Mouse (Mus musculus): Measurements from ENCODE around the gene Adam17. TPM values are rescaled to one million over a fixed set of nuclear protein-coding genes. Genes with fewer than 3 reads are reported as not detected.

The Adam17 gene
- polyA plus RNA-seq (2012) = 11.9 and 17.0 TPM in 2 replicates

GRCm38 (mm10) chr12:21373100-21373819, at the start of gene Adam17:
TSS of gene Adam17 (minus strand) at chr12:21373632.

DNA sequence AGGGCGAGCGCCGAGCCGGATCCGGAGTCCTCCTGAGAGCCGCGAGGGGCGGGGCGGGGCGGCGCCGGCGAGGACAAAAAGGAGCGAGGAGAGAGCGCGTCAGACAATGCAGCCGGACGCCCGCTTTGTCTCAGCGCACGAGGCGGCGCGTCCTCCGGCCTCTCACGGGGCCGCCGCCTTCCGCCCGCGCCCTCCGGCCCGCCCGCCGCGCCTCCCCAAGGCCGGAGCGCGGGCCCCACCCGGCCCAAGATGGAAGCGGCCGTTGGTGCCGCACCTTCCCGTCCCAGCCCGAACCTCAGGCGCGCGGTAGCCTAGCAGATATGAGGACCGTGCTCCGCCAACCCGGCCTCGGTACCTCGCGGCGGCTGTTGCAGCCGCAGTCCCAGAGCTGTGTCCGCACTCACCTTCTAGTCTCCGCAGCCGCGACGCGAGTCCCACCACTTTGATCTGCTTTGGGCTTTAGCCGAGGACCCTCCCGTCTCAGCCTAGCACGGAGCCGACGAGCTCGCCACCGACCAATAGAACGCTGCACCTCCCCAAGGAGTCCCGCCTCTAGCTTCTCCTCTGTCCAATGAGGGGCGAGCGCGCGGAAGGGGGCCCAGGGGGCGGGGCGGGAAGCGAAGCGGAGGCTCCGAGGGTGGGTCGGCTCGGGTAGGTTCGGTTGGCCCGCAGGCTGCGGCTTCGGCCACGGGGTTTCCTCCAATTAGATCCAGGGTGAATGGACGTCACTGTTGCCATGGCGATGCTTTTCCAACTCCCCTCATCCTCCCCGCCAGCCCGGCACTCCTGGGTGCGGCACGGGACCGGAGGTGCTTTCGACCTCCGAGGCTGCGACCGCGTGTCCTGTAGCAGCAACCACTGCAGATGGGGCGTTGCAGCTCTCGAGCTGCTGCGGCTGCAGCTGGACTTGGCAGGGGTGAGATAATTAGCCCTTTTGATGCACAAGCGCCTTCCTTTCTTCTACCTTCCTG, 44.0 kb upstream of the Adam17 start, which contains the start of gene Ywhaq:
TSS of gene Ywhaq (minus strand) at position 538 of the 971 bp plus-strand sequence.

DNA sequence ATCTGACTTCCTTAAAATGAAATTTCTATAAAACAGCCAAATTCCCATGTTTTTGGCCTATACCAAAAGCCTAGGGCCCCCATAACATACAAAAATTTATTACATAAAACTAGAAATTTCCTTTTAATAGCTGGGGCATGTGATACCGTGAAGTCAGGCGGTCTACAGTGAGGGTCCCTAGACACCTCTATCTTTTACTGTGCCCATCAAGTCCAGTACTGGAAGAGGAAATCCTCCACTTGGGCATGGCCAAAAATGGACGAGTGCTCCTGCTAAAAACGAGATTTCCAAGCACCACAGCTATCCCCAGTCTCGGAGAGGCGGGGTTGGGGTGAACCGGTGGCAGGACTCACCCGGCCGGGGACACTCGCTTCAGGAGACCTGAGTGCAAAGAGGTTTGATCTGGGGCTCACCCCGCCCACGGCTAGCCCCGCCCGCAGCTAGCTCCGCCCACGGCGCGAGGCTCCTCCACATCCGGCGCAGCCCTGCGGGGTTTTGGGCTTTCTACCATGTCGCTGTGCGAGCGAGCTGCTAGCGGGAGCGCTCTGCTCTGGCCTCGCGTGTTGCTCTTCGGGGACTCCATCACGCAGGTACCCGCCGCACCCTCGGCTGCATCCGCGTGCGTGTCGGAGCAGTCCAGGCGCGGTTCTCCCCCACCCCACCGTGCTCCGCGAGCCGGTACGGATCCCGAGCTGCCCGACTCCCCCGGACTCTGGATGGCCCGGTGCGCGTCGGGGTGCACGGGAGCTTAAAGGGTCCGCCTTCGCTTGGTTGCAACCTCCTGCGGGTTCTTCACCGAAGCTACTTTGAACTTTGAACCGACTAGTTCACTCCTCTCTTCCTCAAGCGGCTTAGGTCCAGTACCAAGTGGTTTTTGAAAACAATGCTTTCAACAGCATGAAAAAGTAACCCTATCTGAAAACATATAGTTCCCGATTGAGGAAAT, 57.2 kb downstream of the Adam17 start, which contains the start of gene Iah1:
TSS of gene Iah1 (plus strand) at position 467 of the 946 bp plus-strand sequence.

DNA sequence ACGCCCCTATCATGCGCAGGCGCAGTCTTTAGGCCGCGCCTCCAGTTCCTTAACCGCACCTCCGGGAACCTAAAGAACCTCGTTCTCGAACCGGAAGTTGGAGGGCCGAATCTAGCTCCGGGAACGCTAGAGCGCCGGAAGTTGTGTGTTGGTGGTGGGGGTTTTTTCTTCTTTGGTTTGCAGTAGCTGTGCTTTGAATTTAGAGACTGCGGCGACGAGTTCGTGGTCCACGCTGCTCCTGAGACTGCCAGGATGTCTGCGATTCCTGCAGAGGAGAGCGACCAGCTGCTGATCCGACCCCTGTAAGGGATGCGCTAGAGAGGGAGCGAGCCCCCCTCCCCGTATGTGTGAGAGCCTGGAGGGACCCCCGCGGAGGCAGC, 87.2 kb downstream of the Adam17 start, which contains the start of gene Itgb1bp1:
TSS of gene Itgb1bp1 (minus strand) at position 42 of the 380 bp plus-strand sequence.

DNA sequence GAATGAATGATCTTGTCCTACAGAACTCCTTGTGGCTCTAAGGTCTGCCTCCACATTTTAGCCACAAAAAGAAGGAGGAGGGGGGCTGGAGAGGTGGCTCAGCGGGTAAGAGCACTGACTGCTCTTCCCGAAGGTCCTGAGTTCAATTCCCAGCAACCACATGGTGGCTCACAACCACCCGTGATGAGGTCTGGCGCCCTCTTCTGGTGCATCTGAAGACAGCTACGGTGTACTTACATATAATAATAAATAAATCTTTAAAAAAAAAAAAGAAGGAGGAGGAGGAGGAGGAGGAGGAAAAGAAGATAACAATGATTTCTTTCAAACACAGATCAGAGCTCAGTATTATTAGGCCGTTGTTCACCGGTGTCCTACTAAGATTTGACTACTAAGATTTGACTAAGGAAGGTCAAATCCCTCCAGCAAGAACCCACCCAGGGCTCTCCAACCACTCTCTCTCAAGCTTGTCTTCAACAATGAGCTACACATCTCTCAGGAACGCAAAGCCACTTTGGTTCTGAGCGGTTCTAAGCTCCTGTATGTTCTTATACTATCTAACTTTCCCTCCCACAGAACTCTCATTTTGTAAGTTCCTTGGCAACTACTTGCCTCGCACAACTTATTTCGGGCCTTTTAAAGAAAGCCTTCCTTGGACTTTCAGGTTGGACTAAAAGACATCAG, 88.5 kb downstream of the Adam17 start, which contains the start of gene Cpsf3:
TSS of gene Cpsf3 (plus strand) at position 631 of the 681 bp plus-strand sequence.

Other genes with a start within 250 kb of the Adam17 start
- gene Cpsf3, start 88.2 kb downstream of the Adam17 start, polyA plus RNA-seq (2012) = 5.1 and 7.4 TPM in 2 replicates
- 13.6 and 19.9 TPM in 2 replicates for gene Itgb1bp1, start 87.3 kb downstream of the Adam17 start, polyA plus RNA-seq (2012)
- gene Iah1, start 57.2 kb downstream of the Adam17 start, polyA plus RNA-seq (2012) = 56.9 and 62.8 TPM in 2 replicates
- 128 and 189 TPM in 2 replicates for gene Ywhaq, start 44.0 kb upstream of the Adam17 start, polyA plus RNA-seq (2012)

All from megakaryocyte-erythroid progenitor cell, adult 5 weeks (primary cell).